Mouse (Mus musculus) neural tube, embryonic 12.5 days (tissue): ENCODE measurements around the gene Maats1. TPM values are rescaled to one million over a fixed set of nuclear protein-coding genes. Genes with fewer than 3 reads are reported as not detected.

Experiments
- ATAC-seq: fragments of 200-750 bp; cut with Nextera tagmentation; 2 replicates; pipeline ENCODE4 v1.8.0; 2017; ENCODE audit warnings: low read depth, mild to moderate bottlenecking, moderate TSS enrichment, moderate library complexity; ENCODE audit not compliant: low FRiP score
- H3K27ac ChIP-seq: fragments of 300-500 bp; sonication (generic); 2 replicates; pipeline ENCODE4 v1.5.1; 2016
- H3K27me3 ChIP-seq: fragments of 300-500 bp; sonication (generic); replicated peaks from 2 replicates; pipeline ENCODE4 v1.6.1; 2016; ENCODE audit warnings: mild to moderate bottlenecking
- H3K36me3 ChIP-seq: fragments of 300-500 bp; sonication (generic); 2 replicates; pipeline ENCODE4 v1.6.1; 2016; ENCODE audit warnings: mild to moderate bottlenecking
- H3K4me1 ChIP-seq: fragments of 300-500 bp; sonication (generic); 2 replicates; pipeline ENCODE4 v1.6.1; 2016
- H3K4me2 ChIP-seq: fragments of 300-500 bp; sonication (generic); replicated peaks from 2 replicates; pipeline ENCODE4 v1.6.1; 2016; ENCODE audit warnings: mild to moderate bottlenecking
- H3K4me3 ChIP-seq: fragments of 300-500 bp; sonication (generic); 2 replicates; pipeline ENCODE4 v1.5.1; 2016
- H3K9ac ChIP-seq: fragments of 300-500 bp; sonication (generic); 2 replicates; pipeline ENCODE4 v1.6.1; 2016; ENCODE audit warnings: mild to moderate bottlenecking
- H3K9me3 ChIP-seq: fragments of 300-500 bp; sonication (generic); 2 replicates; pipeline ENCODE4 v1.6.1; 2016; ENCODE audit warnings: mild to moderate bottlenecking
- WGBS: fragments of 180-500 bp; shearing (Covaris S2); methylation state at CpG from one replicate; pipeline ENCODE4 v1.1.7; 2016; 5-methylcytosine and 5-hydroxymethylcytosine counted together
- polyA plus RNA-seq: library from polyadenylated mRNA; unstranded; fragments of >200 nt; fragmentation: Nextera tagmentation; extraction: Ambion mirVana; gene quantifications from 2 replicates; pipeline ENCODE4 v1.2.1, GENCODE M21; 2016

The Maats1 gene
- polyA plus RNA-seq, 1 experiment from 2014 or later, result 0.25 TPM

DNA sequence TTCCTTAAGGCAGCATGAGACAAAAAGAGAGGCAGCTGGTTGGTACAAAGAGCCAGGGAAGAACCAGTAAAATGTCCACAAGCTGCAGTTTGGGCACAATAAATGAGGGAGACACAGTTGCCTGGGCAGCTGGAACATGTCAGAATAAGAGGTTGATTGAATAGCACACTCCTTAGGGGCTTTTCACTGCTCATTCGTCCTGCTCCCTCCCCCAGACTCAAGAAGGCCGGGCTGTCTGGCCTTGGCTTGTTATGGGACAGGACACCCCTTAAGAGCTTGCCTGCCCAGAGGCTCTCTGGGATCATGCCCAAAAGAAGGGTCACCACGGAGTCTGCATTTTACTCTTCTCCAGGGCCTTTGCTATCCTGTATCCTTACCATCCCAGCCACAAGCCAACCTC is 58.6 kb downstream of the Maats1 start:
- H3K27ac ChIP-seq, result no peak overlapping the region
- peak; percentile 87 for ATAC-seq
- WGBS, result 11% methylated on average over 3 of the region's 3 CpGs
- H3K4me2 ChIP-seq, result no peak overlapping the region
- H3K27me3 ChIP-seq, result no peaks in the 10 kb centered on the region
- no peak overlapping the region for H3K9ac ChIP-seq
- H3K36me3 ChIP-seq, result no peaks in the 10 kb centered on the region
- H3K4me3 ChIP-seq, result no peak overlapping the region
- no peaks in the 10 kb centered on the region for H3K9me3 ChIP-seq
- peaks cover 5% of the 10 kb centered on the region for H3K4me1 ChIP-seq

- WGBS, result 87% methylated on average over 7 of the region's 7 CpGs
- Histone ChIP-seq H3K9ac (no peak overlapping the region), H3K9me3 (no peaks in the 10 kb centered on the region), H3K27me3 (no peaks in the 10 kb centered on the region), H3K4me1 (peaks cover 5% of the 10 kb centered on the region), H3K27ac (no peak overlapping the region), H3K4me2 (no peak overlapping the region), H3K4me3 (no peak overlapping the region), H3K36me3 (no peaks in the 10 kb centered on the region)
- peak; percentile 26 for ATAC-seq
These were observed 59.3 kb downstream of the Maats1 start for GRCm38 (mm10) chr16:38282559-38283160.

GRCm38 (mm10) chr16:38280951-38281350 is 61.0 kb downstream of the Maats1 start:
- no peaks in the 10 kb centered on the region for H3K36me3 ChIP-seq
- WGBS, result 86% methylated on average over 7 of the region's 7 CpGs
- H3K9me3 ChIP-seq, result no peaks in the 10 kb centered on the region
- no peak overlapping the region for H3K27ac ChIP-seq
- peaks cover 5% of the 10 kb centered on the region for H3K4me1 ChIP-seq
- H3K4me3 ChIP-seq, result no peak overlapping the region
- no peak for ATAC-seq
- no peaks in the 10 kb centered on the region for H3K27me3 ChIP-seq
- no peak overlapping the region for H3K9ac ChIP-seq
- H3K4me2 ChIP-seq, result no peak overlapping the region

DNA sequence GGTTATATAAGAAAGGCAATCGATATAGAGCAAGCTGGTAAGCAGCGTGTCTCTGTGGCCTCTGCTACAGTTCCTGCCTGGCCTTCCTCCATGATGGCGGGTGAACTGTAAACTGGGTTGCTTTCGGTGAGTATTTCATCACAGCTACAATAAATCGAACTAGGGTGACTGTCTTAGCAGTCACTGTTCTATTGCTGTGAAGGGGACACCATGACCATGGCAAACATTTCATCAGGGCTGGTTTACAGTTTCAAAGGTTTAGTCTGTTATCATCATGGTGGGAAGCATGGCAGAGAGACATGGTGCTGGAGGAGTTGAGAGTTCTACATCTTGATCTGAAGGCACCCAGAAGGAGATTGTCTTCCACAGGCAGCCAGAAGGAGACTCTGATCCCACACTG is 62.1 kb downstream of the Maats1 start:
- no peak overlapping the region for H3K27ac ChIP-seq
- no peak overlapping the region for H3K4me2 ChIP-seq
- H3K36me3 ChIP-seq, result no peaks in the 10 kb centered on the region
- no peaks in the 10 kb centered on the region for H3K9me3 ChIP-seq
- WGBS, result 93% methylated on average over 5 of the region's 5 CpGs
- no peaks in the 10 kb centered on the region for H3K27me3 ChIP-seq
- H3K4me1 ChIP-seq, result peaks cover 5% of the 10 kb centered on the region
- no peak for ATAC-seq
- no peak overlapping the region for H3K9ac ChIP-seq
- no peak overlapping the region for H3K4me3 ChIP-seq

GRCm38 (mm10) chr16:38274737-38275136 is 67.2 kb downstream of the Maats1 start:
- Histone ChIP-seq H3K36me3 (no peaks in the 10 kb centered on the region), H3K4me1 (no peaks in the 10 kb centered on the region), H3K9ac (no peak overlapping the region), H3K27me3 (no peaks in the 10 kb centered on the region), H3K4me3 (no peak overlapping the region), H3K9me3 (no peaks in the 10 kb centered on the region), H3K27ac (no peak overlapping the region), H3K4me2 (no peak overlapping the region)
- 83% methylated on average over 2 of the region's 2 CpGs for WGBS
- no peak for ATAC-seq

- H3K4me1 ChIP-seq, result no peaks in the 10 kb centered on the region
- no peak overlapping the region for H3K4me3 ChIP-seq
- no peak overlapping the region for H3K9ac ChIP-seq
- no peak overlapping the region for H3K4me2 ChIP-seq
- H3K36me3 ChIP-seq, result no peaks in the 10 kb centered on the region
- no peak overlapping the region for H3K27ac ChIP-seq
- H3K9me3 ChIP-seq, result no peaks in the 10 kb centered on the region
- peak; percentile 50 for ATAC-seq
- H3K27me3 ChIP-seq, result no peaks in the 10 kb centered on the region
- 53% methylated on average over 5 of the region's 5 CpGs for WGBS
These were observed 69.5 kb downstream of the Maats1 start for GRCm38 (mm10) chr16:38272483-38272882.

DNA sequence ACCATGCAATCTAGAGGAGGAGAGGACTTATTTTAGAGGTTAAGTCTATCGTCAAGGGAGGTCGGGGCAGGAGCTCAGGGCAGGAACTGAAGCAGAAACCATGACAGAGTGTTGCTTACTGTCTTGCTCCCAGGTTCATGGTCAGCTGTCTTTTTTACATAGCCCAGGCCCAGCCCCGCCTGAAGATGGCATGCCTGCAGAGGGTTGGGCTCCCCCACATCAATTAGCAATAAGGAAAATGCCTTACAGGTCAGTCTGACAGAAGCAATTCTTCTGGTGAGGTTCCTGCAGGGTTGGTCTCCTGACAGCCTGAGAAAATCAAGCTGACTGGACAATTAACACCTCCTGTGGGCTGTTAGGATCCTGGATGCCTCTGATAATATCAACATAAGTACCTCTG is 70.3 kb downstream of the Maats1 start:
- Histone ChIP-seq H3K4me1 (no peaks in the 10 kb centered on the region), H3K9me3 (no peaks in the 10 kb centered on the region), H3K4me3 (no peak overlapping the region), H3K9ac (no peak overlapping the region), H3K27ac (no peak overlapping the region), H3K36me3 (no peaks in the 10 kb centered on the region), H3K27me3 (no peaks in the 10 kb centered on the region), H3K4me2 (no peak overlapping the region)
- WGBS, result 72% methylated on average over 3 of the region's 3 CpGs
- ATAC-seq, result no peak

DNA sequence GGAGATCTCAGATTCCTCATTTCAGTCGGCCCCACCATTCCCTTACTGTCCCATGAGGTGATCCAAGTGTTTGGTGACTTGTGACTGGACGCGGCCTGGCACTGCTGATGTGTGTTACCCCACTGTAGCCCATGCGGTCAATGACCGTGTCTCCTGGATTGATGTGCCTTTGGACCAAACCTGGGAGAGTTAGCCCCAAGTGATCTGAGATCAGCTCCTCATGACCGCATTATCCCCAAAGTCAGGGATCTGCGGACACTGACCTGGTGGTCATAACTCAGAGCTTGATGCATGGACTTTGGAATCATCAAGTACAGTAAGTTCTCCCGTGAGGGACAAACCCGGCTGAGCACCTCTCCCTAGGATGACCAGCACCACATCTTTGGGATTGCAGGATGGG is 86.0 kb downstream of the Maats1 start:
- Histone ChIP-seq H3K27ac (no peak overlapping the region), H3K4me2 (no peak overlapping the region), H3K27me3 (no peaks in the 10 kb centered on the region), H3K36me3 (no peaks in the 10 kb centered on the region), H3K9me3 (no peaks in the 10 kb centered on the region), H3K4me1 (no peaks in the 10 kb centered on the region), H3K4me3 (no peak overlapping the region), H3K9ac (no peak overlapping the region)
- WGBS, result 93% methylated on average over 9 of the region's 9 CpGs
- no peak for ATAC-seq

GRCm38 (mm10) chr16:38255107-38255506 is 86.8 kb downstream of the Maats1 start:
- WGBS, result 84% methylated on average over 4 of the region's 4 CpGs
- H3K9ac ChIP-seq, result no peak overlapping the region
- H3K36me3 ChIP-seq, result no peaks in the 10 kb centered on the region
- H3K27ac ChIP-seq, result no peak overlapping the region
- ATAC-seq, result no peak
- no peaks in the 10 kb centered on the region for H3K9me3 ChIP-seq
- no peaks in the 10 kb centered on the region for H3K27me3 ChIP-seq
- no peaks in the 10 kb centered on the region for H3K4me1 ChIP-seq
- no peak overlapping the region for H3K4me2 ChIP-seq
- H3K4me3 ChIP-seq, result no peak overlapping the region

DNA sequence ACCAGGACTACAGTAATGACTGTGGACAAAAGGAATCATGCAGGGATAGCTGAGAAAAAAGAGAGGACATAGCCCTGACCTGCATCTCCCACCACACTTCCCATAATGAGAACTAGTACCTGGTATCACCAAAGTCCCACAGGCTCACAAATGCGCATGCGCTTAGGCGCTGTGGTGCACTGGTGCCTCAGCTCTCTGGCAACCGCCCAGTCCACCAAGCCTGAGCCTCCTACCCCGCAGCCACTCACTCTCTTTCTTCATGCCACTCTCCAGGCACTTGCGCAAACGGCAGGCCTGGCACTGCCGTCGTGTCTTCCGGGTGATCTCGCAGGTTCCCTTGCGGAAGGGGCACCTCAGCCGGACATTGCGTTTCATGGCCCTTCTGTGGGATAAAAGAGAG is 87.9 kb downstream of the Maats1 start:
- Histone ChIP-seq H3K27ac (no peak overlapping the region), H3K4me2 (no peak overlapping the region), H3K4me3 (no peak overlapping the region), H3K4me1 (no peaks in the 10 kb centered on the region), H3K36me3 (no peaks in the 10 kb centered on the region), H3K9ac (no peak overlapping the region), H3K27me3 (no peaks in the 10 kb centered on the region), H3K9me3 (no peaks in the 10 kb centered on the region)
- WGBS, result 84% methylated on average over 14 of the region's 14 CpGs
- ATAC-seq, result no peak

- Histone ChIP-seq H3K9me3 (no peaks in the 10 kb centered on the region), H3K4me1 (no peaks in the 10 kb centered on the region), H3K27me3 (no peaks in the 10 kb centered on the region), H3K9ac (no peak overlapping the region), H3K36me3 (peaks cover 3% of the 10 kb centered on the region; the same call in 1 of the 2 replicates), H3K4me3 (no peak overlapping the region), H3K4me2 (no peak overlapping the region), H3K27ac (no peak overlapping the region)
- ATAC-seq, result no peak
- 93% methylated on average over 6 of the region's 6 CpGs for WGBS
These were observed 91.5 kb downstream of the Maats1 start for GRCm38 (mm10) chr16:38250467-38250866.

DNA sequence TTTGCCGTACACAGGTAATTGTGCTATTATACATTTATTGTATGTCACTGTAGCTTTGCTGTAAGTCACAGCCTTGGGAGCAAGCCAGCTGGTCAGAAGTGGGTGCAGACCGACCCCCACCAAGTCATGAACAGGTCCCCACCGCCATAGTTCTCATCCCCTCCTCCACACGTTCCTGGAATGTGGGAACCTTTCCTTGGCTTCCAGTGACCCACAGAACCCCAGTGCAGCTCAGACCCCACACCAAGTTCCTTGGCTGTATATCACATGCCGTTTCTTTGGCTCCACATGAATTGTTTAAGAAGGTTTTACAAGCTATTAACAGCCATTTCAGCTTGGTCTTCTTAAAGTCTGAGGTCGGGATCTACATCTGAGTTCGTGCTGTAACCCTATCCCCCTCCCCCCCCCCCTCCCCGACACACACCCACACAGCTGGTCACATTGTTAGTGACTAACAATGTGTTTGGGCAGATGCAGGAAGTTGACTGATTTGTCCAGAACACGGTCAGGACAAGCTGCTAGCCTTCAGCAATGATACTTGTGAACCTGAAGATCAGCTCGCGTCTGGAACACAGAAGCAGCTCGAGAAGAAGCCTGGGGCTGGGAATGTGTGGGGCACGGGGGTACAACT is 93.5 kb downstream of the Maats1 start:
- WGBS, result 51% methylated on average over 13 of the region's 13 CpGs
- H3K27me3 ChIP-seq, result no peaks in the 10 kb centered on the region
- H3K27ac ChIP-seq, result no peak overlapping the region
- no peaks in the 10 kb centered on the region for H3K4me1 ChIP-seq
- H3K4me2 ChIP-seq, result no peak overlapping the region
- ATAC-seq, result no peak
- H3K9ac ChIP-seq, result no peak overlapping the region
- no peak overlapping the region for H3K4me3 ChIP-seq
- H3K9me3 ChIP-seq, result no peaks in the 10 kb centered on the region
- H3K36me3 ChIP-seq, result peaks cover 8% of the 10 kb centered on the region; the same call in 1 of the 2 replicates
